Mouse (Mus musculus): ENCODE measurements around the gene Wnt1.
"Not testable (repeated sequence)": the region's sequence is repeated elsewhere in the genome, so short reads cannot be mapped to it uniquely, and the experiment has no call there.

Wnt1 gene

DNA sequence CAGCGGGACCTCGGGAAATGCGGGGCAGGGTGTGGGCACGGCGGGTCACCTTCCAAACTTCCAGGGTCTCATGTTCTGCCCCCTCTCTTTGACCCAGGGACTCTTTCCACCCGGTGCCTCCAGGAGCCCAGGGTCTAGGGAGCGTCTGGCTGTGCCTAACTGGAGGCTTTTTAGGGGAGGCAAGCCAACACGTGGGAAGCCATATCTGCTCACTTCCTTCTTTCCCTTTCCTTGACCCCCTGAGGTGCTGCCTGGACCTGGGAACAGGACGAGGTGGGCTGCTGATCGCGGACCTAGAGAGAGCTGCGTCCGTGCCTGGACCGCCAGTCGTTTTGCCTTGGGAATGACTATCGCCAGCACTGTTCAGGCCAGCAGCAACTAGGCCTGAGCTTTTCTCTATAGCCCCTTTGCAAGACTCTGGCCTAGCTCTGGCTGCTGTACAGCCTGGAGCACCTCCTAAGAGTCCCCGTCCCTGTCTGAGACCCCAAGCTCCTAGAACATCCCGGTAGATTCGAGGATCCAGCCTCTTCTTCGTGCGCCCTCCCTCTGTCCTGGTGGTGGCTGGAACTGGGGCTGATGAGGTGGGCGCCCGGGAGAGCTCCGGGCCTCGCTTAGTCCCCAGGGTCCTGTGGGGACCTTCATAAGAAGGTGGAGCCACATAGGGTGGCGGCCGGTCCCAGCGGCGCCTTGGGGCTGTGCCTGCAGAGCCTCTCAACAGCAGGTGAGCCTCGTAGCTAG, 16.6 kb downstream of the Wnt1 start:
- DNase-seq (ENCODE audit: low spot score), result no peak

- DNase-seq (ENCODE audit: low spot score), result no peak
Measured at GRCm38 (mm10) chr15:98806809-98807770, 17.4 kb downstream of the Wnt1 start.

- peak; percentile 77 for DNase-seq (ENCODE audit: low spot score)
Measured at GRCm38 (mm10) chr15:98807895-98808650, 18.4 kb downstream of the Wnt1 start.

GRCm38 (mm10) chr15:98808651-98809134, 19.0 kb downstream of the Wnt1 start:
- no peak for DNase-seq (ENCODE audit: low spot score)

GRCm38 (mm10) chr15:98809390-98809789, 19.7 kb downstream of the Wnt1 start, which contains the start of gene Ddn:
Gene Ddn, minus strand, starts transcription at chr15:98809490.
- DNase-seq (ENCODE audit: low spot score), result no peak

DNA sequence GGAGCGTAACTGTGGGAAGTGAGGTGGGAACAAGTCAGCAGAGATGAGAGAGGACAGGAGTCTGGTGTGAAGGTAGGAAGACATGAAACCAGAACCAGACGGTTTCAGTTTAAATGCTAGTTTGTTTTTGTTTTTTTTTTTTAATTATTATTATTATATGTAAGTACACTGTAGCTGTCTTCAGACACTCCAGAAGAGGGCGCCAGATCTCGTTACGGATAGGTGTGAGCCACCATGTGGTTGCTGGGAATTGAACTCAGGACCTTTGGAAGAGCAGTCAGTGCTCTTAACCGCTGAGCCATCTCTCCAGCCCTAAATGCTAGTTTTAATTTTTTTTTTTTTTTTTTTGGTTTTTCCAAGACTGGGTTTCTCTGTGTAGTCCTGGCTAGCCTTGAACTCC, 20.6 kb downstream of the Wnt1 start:
- not testable (repeated sequence) for DNase-seq (ENCODE audit: low spot score)

DNA sequence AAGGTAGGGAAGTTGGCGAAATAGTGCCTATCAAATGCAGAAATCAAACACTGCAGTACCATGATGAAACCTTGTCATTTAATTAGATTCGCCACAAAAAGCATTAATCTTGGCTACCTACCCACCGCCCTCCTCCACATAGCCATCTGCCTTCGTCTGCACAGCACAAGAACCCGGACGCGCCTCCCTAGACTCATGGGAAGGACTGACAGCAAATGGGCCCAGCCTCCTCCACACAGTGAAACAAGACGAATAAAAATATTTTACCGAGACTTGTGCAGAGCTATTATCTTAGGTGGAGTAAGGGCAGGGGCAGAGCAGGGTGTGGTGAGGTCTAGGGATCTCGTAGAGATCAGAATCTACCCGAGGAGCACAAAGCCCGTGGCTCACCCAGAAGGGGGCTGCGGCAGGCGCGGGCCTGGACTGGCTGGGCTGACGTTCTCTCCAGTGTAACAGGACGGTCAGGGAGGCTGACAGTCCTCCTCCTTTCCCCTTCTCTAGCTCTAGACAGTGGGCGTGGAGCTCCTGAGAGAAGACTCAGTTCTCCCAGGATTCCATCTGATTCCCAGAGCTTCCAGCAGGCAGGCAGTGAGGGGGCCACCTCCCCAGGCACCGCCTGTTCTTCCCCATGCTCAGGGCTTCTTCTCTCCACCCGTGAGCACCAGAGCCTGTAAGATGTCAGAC, 23.2 kb downstream of the Wnt1 start:
- DNase-seq (ENCODE audit: low spot score), result peak; percentile 42

DNA sequence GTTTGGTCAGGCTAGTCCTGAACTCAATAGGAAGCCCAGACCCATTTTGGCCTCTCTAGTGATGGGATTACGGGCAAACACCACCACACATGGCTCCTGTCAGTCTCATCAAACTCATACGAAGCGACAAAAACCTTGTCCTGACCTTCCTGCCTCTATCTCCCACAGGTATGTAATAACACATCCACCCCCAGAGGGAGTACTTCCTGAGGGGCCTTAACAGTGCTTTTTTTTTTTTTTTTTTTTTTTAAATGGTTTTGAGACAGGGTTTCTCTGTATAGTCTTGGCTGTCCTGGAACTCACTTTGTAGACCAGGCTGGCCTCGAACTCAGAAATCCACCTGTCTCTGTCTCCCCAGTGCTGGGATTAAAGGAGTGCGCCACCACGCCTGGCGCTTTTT, 28.5 kb downstream of the Wnt1 start:
- no peak for DNase-seq (ENCODE audit: low spot score)

- no peak for DNase-seq (ENCODE audit: low spot score)
Measured at GRCm38 (mm10) chr15:98820937-98821336, 31.3 kb downstream of the Wnt1 start.

DNA sequence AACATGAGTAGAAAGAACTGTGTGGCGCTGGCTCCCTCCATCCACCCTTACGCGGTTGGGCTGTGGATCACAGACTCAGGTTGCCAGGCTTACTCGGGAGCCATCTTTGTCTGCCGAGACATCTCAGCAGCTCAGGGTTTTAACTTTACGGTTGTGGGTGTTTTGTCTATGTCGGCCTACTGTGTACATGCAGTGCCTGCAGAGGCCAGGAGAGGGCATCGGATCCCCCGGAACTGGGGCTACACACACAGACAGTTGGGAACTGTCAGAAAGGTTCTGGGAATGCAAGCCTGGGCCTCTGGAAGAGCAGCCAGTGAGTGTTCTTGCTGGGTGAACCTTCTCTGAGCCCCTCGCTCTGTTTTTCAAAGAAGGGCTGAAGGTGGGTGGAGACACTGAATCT, 31.7 kb downstream of the Wnt1 start:
- DNase-seq (ENCODE audit: low spot score), result no peak

- DNase-seq (ENCODE audit: low spot score), result no peak
Measured at GRCm38 (mm10) chr15:98822147-98822546, 32.5 kb downstream of the Wnt1 start.

GRCm38 (mm10) chr15:98823434-98823833, 33.8 kb downstream of the Wnt1 start:
- no peak for DNase-seq (ENCODE audit: low spot score)

GRCm38 (mm10) chr15:98827611-98828011, 38.0 kb downstream of the Wnt1 start:
- DNase-seq (ENCODE audit: low spot score), result no peak

DNA sequence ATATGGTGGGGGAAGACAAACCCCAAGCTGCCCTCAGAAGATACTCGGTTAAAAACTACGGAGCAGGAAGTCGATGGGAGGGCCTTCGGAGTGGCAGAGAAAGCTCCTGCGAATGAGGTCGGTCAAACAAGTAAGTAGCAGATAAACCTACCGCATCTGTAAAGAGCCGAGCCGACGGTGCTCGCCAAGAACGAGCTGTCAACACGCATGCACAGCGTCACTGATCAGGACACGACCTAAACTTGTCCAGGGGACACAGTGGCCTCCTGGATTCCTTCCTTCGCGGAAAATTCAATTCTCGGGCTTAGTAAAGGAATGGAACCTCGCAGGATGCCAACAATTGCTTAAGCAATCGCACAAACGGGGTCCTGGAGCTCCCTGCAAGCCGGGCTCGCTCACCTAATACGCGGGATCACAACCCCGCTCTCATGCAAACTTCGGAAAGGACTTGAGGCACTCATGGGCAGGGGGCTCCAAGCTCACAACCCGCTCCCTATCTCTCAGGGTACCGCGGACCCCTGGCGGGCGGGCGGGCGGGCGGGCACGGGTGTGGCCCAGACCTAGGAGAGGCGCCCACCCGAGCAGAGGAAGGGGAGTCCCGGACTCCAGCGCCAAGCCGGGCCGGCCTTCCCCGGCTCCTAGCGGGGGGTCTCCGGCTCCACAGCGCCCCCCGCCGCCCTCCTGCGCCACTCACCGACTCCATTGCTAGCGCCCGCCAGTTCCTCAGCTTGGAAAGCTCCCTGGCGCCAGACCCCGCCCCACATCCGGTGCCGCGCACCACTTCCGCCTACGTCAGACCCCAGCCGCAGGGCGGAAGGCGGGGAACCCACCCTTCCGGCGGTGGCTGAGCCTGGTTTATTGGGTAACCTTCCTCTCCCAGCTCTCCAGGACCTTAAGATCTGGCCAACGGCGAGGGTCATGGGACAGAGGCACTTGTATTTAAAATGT, 41.4 kb downstream of the Wnt1 start, which contains the start of gene Prkag1:
Prkag1 (minus strand) TSS at position 786 of the 948 bp plus-strand sequence.
- peak; percentile 98 for DNase-seq (ENCODE audit: low spot score)

GRCm38 (mm10) chr15:98831684-98832035, 42.0 kb downstream of the Wnt1 start:
- DNase-seq (ENCODE audit: low spot score), result no peak

DNA sequence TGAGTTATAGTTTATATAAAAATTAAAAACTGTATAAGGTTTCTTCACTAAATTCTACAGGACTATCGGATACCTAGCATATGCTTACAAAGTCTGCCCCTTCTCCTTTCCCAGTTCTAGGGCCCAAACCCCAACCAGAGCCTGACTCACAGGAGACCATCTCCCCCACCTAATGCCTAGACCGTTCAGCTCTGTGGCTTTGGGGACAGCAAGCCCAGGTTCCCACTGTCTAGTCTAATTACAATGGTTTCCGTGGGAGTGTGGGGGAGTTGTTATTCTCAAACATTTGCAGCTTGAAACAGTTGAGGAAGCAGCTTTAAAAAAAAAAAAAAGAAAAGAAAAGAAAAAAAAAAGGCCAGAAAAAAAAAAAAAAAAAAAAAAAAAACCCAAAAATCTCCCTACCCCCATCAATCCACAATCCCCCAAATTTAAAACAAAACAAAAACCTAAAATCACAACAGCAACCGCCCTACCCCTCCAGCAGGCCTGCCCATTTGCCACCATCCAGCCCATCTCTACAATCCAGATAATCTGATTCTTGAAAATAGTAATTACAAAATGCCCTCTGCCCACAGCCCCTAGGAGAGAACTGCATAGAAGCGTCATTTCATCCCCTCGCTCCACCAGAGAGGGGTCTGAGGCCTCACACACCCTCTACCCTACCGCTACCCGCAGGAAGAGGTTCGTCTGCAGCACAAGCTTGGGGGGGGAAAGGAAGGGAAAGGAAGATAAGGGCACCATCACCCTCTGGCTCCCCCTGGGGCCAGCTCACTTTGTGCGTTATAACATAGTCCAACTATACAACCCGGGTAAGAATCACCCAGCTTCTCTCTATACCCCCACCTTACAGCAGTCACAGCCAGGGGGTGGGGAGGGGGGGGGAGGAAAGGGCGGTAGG, 42.8 kb downstream of the Wnt1 start:
- peak; percentile 67 for DNase-seq (ENCODE audit: low spot score)

GRCm38 (mm10) chr15:98833281-98833680, 43.6 kb downstream of the Wnt1 start:
- DNase-seq (ENCODE audit: low spot score), result no peak

DNA sequence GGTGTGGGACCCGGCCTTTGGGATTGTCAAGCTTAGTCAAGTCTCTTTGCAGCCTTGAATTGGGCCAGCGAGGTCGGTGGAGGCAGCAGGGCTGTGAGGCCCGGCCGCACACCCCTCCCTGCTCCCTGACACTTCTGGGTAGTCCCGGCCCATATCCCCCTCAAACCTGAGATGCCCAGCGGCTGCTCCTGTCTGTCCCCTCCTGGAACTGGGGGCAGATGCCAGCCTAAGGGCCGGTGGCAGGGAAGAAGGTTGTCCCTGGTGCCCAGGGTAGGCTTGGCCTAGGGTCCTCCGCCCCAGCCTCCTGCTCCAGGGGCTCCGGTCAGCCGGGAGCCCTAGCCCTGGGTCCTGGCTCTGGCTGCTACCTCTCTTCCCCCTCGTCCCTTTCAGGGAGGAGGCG, 44.4 kb downstream of the Wnt1 start:
- no peak for DNase-seq (ENCODE audit: low spot score)

DNA sequence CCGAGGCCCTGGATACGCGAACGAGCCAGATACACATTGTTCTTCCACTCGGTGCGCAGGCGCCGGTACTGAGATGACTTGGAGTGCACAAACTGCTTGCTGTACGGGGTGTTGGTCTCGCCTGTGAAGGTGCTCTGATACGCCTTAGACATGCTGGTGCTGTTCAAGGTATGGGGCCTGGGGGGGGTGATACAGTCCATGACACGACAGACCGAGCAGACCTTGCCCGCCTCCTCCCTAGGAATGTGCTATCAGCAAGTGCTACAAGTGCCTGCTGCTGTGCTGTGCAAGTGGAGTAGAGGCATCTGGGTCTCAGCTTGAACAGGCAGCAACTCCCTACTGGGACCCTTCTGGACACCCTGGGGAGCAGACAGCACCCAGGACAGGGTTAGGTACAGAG, 45.6 kb downstream of the Wnt1 start:
- no peak for DNase-seq (ENCODE audit: low spot score)
